Mouse (Mus musculus) olfactory bulb, adult 2 months (tissue): ENCODE results near the gene Fzd9.

Experiments
- CTCF ChIP-seq: fragments of 200-500 bp; IDR thresholded peaks from 2 replicates; pipeline ENCODE4 v1.5.1; 2012; ENCODE audit warnings: low read depth, mild to moderate bottlenecking, low read length, moderate library complexity; ENCODE audit not compliant: insufficient read depth
- POLR2A ChIP-seq: fragments of 200-500 bp; IDR thresholded peaks from 2 replicates; pipeline ENCODE4 v1.6.1; 2012; ENCODE audit warnings: mild to moderate bottlenecking, low read depth, low read length, moderate library complexity; ENCODE audit not compliant: insufficient read depth

GRCm38 (mm10) chr5:135222066-135222465 lies 29.0 kb downstream of the Fzd9 start:
- TF ChIP-seq CTCF = no peak
- TF ChIP-seq POLR2A = no peak
